Mouse (Mus musculus): ENCODE data around the gene Pidd1.
"Not testable (repeated sequence)": the region's sequence is repeated elsewhere in the genome, so short reads cannot be mapped to it uniquely, and the experiment has no call there.

The Pidd1 gene

GRCm38 (mm10) chr7:141416144-141416841 lies 27.5 kb downstream of the Pidd1 start:
- no peak for DNase-seq (ENCODE audit: low read depth, low spot score)

- DNase-seq (ENCODE audit: low read depth, low spot score), result peak; percentile 100
These were observed 29.8 kb downstream of the Pidd1 start, which contains the start of gene Gatd1 for GRCm38 (mm10) chr7:141413809-141414584. Gatd1 (minus strand) TSS chr7:141414136.

DNA sequence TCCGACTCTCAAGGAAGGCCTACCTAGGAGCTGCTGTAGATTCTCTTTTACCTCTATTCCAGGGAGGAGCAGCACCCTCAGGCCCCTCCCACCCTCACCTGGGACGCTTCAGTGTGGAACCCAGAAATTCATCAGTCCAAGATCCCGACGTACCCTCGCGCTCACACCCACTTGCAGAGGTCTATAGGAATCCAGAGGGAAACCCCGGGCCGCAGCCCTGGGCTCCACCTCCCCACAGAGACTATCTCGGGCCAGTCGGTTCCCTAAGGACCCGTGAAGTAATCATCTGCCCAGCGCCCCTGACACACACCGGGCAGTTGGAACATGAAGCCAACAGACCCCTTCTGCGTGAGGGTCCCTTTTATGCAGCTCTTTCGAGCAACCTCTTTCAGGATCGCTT lies 30.5 kb downstream of the Pidd1 start:
- DNase-seq (ENCODE audit: low read depth, low spot score), result no peak

- no peak for DNase-seq (ENCODE audit: low read depth, low spot score)
These were observed 32.2 kb downstream of the Pidd1 start for GRCm38 (mm10) chr7:141411667-141412066.

DNA sequence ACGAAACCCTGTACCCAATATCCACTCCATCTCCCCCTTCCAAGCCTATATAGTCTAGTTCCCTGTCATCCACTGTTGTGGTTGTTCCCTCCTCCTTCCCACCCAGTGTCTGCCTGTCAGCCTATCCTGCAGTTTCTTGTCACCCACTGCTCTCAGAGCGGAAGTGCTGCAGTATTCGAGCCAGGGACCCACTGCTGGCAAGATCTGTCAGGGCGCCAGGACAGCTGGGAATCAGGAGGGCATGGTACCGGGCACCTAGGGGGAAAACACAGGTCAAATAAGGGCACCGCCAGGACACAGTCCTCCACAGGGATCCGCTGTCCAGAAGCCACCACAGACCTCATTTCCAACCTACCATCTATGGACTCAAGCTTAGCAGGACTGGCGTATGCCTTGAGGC lies 33.2 kb downstream of the Pidd1 start:
- DNase-seq (ENCODE audit: low read depth, low spot score), result no peak

DNA sequence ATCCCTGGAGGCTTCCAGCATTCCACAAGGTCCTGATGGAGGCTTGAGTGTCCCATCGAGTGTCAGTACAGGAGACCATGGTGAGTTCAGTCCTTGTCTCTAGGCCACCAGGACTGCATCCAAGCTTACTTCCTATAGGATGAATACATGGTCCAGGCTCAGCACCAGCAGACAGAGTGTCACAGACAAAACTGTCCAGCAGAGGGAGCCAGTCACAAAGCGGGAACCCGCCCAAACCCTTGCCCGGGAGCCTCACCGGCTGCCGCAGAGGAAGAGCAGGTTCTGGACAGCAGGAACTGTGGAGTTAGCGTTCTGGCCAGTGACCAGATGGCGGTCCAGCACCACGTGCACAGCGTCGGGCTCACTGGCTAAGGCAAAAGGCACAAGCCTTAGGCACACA lies 35.0 kb downstream of the Pidd1 start:
- peak; percentile 81 for DNase-seq (ENCODE audit: low read depth, low spot score)

DNA sequence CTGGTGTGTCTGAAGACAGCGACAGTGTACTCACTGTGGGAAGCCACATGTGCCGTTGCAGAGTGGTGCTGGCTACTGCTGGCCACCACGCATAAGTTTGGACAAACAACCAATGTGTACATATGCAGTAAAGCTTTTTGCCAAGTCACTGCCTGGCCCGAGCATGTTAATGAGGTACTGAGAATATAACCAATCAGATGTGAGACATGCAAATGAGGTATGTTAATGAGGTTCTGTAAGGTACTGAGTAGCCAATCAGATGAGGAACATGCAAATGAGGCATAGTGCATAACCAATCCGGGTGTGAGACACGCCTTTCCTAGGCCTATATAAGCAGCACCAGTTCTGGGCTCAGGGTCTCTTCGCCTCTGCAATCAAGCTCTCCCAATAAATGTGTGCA lies 36.2 kb downstream of the Pidd1 start:
- not testable (repeated sequence) for DNase-seq (ENCODE audit: low read depth, low spot score)

DNA sequence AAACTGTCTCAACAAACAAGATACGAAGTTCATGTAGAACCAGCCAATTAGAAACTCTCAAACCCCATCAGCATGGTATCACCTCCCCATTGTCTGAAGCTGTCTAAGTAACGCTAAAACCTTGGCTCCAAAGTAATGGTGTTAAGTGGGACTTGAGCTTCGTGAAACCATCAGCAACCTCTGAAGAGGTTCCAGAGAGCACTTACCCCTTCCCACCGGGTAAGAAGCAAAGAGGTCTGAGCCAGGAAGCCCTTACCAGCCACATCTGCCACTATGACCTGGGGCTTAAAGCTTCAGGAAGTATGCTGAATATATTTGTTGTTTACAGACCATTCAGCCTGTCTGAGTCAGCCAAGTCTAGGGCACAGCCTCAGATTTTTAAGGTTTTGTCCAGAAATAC lies 38.4 kb downstream of the Pidd1 start:
- no peak for DNase-seq (ENCODE audit: low read depth, low spot score)

DNA sequence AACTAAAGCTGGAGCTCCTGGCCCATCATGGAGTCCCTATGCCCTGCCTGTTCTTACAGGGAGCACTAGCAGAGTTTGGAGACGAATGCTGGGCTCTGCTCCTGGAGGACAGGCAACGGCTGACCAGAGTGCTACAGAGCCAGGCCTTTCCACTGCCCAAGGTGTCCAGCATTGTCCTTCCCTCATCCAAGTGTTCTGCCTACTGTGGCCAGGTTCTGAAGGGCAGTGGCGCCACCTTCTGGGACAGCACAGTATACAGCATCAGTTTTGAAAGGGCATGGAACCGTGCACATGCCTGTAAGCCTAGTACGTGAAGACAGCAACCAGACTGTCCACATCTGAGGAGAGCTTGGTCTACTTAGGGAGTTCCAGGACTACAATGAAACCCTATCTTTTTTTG lies 40.5 kb downstream of the Pidd1 start:
- DNase-seq (ENCODE audit: low read depth, low spot score), result peak; percentile 43

DNA sequence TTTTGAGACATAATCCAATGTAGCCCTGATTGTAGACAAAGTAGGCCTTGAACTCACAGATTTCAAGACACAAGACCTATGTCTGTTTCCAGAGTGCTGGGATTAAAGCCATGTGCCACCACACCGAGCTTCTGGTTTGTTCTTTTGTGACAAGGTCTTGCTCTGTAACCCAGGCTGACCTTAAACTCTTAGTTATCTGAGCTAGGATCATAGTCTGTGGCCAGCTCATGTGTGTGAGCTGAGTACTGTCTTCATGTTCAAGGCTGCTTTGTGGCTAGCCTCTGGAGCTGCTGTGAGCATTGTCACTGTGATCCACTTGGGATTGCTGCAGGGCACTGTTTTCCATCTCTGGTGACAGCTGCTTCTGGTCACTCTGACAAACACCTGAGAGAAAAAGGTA lies 48.5 kb downstream of the Pidd1 start:
- no peak for DNase-seq (ENCODE audit: low read depth, low spot score)

- peak; percentile 74 for DNase-seq (ENCODE audit: low read depth, low spot score)
These were observed 49.1 kb downstream of the Pidd1 start for GRCm38 (mm10) chr7:141394771-141395170.

- DNase-seq (ENCODE audit: low read depth, low spot score), result no peak
These were observed 49.7 kb downstream of the Pidd1 start for GRCm38 (mm10) chr7:141394158-141394557.

DNA sequence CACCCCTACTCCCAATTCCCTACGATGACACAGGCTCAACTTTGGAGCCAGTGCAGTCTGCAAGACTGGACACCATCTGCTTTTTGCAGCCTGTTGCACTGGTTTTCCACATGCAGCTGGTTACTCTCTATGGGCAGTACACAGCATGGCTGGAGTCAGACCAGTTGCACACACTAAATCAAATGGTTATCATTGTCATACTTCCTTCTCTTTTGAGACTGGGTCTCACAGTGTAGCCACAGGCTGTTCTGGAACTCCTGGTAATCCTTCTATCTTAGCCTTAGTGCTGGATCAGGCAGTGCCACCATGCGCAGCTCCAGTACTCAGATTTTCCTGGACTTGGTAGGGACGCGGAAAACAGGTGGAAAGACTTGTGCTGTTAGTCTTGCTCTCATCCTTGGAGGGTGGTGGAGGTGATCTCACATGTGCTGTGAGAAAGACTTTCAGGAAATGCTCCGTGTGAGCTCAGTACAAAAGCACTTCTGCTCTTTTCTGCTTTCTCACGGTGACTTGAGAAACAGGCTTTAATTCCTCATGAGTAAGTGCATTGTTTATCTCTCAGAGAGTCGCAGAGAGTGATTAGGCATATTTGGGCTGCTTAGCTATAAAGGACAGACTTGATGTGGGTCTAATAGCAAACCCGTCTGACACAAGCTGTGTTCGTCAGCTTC lies 51.1 kb downstream of the Pidd1 start:
- no peak for DNase-seq (ENCODE audit: low read depth, low spot score)

DNA sequence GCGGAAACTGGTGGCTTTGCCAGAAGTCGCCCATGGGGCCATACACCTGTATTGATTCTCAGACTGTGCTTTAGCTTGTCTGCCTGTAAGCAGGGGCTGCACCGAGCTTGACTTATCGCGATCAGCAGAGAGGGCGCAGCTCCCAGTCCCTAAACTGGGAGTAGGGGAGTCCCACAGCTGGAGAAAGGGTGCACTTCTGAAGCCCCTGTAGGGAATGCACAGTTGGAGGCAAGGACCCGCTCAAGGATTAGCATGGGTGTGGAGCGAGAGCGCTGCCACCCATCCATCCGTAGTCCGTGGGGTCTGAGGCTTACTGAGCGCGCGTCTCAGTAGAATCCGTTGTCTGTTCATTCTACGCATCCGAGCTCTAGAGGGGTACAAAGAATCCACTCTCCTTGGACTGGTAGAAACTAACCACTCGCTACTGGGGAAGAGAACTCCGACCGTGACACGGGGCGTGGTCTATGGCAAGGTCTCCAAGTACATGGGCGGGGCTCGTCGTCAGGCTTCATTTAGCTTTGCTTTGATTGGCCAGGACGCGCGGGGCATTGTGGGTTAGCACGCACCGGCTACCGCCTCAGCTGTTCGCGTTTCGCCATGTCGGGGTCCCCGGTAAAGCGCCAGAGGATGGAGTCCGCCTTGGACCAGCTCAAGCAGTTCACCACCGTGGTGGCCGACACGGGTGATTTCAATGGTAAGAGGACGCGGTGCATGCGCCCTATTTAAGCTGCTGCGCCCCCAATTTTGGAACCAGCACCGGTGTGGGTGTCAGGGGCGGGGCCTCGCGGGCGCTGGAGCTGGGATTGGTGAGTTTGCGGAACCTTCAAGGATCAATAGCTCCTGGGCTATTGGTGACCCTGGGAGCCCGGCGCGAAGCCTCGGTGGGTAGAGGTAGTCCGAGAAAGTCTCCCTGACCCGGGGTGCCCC lies 51.9 kb downstream of the Pidd1 start, which contains the start of gene Taldo1:
Taldo1 (plus strand) TSS at position 575 of the 927 bp plus-strand sequence.
- DNase-seq (ENCODE audit: low read depth, low spot score), result peak; percentile 92

DNA sequence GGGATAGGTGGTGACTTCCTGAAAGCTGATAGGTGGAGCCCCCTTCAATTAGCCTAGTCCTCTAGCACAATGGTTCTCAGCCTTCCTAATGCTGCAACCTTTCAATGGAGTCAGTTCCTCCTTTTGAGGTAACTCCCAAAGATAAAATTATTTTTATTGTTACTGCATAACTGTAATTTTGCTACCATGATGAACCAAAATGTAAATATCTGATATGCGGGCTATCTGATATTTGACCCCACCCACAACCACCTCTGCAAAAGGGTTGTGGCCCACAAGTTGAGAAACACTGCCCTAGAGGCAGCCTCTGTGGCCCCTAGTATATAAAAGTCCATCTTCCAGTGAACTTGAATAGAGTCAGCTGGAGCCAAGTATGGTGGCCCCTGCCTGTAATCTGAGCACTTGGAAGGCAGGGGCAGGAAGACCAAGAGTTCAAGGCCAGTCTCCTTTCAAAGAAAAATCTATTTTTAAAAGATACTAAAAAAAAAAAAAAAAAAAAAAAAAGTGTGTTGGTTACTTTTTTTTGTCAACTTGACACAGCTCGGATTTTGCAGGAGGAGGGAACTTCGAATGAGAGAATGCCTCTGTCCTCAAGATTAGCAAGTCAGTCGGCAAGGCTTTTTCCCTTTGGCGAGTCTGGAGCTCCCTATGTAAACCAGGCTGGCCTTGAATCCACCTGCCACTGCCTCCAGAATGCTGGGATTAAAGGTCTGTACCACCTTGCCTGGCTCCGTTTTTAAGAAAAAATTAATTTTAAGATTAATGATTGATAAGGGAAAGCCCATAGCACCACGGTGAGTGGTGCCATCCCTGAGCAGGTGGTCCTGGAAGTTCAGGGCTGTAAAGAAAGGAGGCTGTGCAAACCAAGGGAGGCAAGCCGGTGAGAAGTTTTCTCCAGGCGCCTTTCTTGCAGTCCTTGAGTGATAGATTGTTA lies 53.2 kb downstream of the Pidd1 start:
- DNase-seq (ENCODE audit: low read depth, low spot score), result no peak

DNA sequence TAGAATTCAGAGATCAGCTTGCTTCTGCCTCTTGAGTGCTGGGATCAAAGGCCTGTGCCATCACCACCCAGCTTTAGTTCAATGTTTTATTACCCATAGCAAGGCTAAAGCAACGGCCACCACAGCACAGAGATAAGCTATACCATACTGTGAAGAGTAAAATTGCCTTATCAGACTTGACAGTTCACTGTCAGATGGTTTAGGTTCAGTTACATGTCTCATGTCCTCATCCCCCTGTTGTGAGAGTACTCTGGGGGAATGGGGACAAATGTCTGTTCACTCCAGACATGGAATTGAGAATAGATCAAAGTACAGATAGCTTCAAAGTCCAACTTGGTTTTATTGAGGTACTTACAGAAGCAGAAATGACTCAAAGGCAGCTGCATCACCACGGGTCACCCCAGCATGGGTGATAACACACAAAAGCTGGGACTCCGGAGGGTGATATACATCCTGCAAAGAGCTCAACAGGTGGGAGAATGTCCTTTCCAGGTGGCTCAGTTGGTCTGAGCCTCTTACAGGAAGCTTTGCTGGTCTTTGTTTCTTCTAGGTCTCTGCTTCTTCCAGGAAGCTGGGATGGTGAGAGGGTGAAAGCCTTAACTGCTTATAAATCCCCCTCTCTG lies 55.2 kb downstream of the Pidd1 start:
- DNase-seq (ENCODE audit: low read depth, low spot score), result no peak

All from forelimb bud, embryonic 11.5 days (tissue).